Mouse (Mus musculus): ENCODE measurements around the gene Marco. TPM values are rescaled to one million over a fixed set of nuclear protein-coding genes. Genes with fewer than 3 reads are reported as not detected.

Gene Marco
- total RNA-seq (2021): under 1 TPM; 0.14 to 0.16 TPM

DNA sequence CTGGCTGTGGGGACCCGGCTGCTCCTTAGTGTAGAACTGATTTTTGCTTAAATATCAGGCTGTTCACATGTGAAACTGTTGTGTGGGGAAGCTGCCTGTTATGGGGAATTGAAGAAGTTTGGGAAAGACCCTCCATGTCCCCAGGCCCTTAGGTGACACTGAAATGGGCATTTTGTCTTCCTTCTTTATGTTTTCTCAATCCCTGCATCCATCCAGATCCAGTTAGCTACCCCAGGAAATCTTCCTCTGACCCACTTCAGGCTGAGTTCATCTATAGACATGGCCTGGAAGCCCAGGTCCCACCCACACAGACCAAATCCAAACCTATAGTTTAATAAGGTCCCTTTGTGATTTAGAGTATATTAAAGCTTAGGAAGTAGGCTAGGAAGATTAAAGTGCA is at the start of gene Marco:
Marco (minus strand) TSS at position 101 of the 400 bp plus-strand sequence.
- DNase-seq: no peak
- intact Hi-C loops (cut with DNase I): no loop called here

DNA sequence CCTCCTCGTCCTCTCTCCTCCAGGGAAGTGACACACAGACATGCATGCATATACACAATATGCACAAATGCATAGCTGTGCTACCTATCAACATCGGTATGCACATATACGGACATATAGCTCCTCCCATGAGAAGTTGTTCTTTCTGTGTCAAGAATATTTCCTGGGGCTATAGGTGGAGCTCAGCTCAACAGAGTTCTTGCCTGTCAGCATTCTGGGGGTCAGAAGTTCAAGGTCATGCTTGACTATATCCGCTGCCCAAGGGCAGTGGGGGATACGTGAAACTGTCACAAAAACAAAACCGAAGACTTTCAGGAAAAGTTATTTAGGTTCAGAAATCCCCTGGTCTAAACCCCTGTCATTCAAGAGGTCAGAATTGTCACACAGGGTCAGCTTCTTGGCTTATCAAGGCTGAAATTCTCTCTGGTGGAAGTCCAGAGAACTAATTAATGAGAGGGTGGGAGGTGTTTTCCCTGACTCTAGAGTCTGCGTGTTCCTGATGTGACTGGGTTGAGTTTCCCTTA is 34.7 kb upstream of the Marco start:
- intact Hi-C loops (cut with DNase I): no loop called here
- DNase-seq: no peak

DNA sequence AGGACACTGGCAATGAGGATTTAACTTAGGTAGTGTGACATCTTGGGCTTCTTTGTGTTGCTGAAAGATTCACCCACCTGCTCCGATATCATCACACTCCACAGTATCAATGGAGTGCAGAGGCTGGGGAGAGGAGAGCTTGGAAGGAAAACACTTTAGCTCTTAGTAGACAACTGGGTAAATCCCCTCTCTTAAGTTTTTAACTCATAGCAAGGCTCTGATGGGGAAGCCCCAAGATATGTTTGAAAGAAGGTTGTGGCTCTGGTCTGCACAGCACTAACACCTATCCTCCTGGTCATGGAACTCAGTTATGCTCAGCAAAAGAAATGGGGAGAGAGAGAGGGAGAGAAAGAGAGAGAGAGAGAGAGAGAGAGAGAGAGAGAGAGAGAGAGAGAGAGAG is 32.2 kb upstream of the Marco start:
- intact Hi-C loops (cut with DNase I): no loop called here
- no peak for DNase-seq

DNA sequence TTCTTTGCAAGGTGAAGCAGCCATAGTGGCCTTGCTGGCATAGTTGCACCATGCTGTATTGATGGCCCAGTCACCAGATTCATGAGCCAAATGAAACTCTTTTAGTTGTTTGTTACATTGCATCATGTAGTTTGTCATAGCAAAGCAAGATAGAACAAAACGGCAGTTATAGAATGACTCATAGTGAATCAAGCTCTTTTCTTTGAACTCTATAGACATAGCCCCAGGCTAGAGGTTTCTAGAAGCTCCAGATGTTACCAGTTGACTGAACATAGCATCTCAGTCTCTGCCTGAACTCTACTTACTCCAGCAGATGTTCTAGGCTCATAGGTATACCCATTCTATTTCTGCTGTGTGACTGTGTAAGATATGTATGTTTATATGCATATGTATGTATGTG is 31.1 kb upstream of the Marco start:
- DNase-seq: no peak
- intact Hi-C loops (cut with DNase I): no loop called here

DNA sequence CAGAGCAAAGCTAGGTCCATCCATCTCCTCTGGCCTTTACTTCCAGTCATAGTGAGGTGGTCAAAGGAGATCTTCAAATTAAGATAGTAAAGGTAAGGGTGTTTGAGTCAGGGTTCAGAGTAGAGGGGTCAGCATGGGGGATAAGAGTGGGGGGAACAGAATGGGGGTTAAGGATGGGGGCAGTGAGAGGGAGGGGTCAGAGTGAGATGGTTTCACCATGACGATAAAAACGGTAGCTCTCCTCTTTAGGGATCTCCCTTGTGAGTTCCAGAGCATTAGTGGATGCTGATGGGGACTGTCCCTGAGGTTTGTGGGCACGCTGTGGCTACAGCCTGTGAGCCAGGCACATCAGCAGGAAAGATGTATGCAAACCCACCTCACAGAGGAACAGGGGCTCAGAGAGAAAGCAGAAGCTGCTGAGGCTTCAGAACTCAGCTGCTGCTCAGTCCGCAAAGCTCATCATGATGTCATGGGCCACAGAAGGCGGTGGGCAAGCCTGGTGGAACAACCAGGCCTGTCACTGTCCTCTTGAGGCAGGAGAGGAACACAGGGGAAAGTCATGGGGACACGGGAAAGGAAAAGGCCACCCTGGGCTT is 27.6 kb upstream of the Marco start:
- intact Hi-C loops (cut with DNase I): no loop called here
- DNase-seq: no peak

DNA sequence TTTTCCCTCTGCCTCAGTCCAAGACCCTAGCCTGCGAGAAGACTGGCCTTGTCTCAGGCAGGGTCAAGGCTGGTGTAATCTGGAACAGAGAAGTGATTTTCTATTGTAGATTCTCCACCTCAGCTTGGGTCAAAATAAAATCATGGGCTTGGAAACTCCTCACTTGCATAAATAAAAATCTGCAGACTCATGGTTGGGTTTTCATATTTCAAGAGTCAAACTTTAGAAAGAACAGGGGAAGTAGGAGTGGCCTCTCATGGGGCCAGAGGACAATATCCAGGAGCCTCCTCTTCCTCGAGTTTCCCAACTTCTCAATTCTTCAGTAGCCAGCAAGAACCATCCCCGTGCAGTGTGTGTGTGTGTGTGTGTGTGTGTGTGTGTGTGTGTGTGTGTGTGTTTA is 26.9 kb upstream of the Marco start:
- intact Hi-C loops (cut with DNase I): no loop called here
- no peak for DNase-seq

DNA sequence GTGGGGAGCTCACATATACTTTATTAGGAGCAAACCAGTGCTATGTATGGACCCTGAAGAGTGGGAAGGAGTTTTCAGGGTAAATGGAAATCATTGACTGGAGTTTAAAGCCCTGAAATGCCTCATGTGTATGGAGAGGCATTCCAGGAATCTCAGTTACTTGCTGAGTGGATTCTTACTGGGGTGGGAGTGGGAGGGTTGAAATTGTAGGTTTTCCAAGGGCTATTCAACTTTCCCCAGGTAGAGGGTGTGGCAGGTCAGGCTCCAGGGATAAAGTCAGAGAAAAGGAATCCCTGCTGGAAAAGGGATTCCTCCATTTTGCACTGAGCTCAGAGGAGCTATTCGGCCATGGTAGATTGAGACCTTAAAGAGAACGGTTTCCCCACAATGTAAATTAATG is 25.1 kb upstream of the Marco start:
- intact Hi-C loops (cut with DNase I): no loop called here
- DNase-seq: no peak

DNA sequence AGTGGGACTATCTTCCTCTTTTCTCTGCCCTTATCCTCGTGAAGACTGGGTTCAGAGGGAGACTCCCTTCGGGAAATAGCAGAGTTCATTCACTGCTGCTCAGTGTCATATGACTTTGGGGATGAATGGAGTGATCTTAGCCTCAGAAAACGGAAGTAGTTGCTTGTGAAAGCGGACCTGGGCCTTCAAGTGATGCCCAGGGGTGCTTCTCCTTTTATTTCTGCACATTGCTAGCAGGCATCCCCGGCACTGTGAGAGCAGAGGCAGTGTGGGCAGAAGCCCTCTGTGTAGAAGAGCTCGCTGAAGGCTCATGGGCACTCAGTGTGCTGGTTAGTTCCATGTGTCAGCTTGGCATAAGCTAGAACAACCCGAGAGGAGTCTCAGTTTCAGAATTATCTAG is 12.8 kb upstream of the Marco start:
- intact Hi-C loops (cut with DNase I): no loop called here

DNA sequence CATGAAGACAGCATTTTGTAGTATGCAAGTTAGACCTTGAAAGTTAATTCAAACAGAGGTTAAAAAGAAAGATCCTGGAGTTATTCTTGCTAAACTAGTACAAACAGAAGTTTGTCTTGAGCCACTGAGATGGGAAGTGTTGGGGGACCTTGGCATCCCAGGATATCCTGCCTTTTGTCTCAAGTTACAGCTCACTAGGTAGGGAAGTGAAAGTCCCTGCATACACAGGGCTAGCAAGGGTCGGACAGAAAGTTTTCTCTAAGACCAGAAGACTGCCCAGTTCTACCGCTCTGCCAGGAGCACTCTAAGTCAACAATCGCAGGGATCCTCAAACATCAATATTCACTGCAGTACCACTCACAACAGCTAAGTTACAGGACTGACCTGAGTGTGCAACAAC is 5.5 kb upstream of the Marco start:
- no peak for DNase-seq
- intact Hi-C loops (cut with DNase I): no loop called here

More for the DNA sequence above, 12.8 kb upstream of the Marco start:
- no peak for DNase-seq

DNA sequence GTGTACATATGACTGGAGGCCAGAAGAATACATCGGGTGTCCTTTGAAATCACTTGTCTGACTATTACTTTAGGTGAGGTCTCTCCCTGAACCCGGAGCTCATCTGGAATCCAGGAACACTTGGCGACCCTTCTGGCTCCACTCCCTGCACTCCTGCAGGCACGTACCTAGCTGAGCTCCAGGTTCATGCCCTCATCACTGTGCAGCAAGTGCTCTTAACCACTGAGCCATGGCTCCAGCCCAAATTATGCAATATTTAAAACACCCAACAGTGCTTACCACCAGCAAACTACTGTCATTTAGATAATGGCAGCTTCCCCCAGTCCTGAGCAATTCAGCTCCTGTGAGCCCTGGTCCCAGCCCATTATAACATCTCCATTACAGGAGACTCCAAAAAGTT is 4.2 kb upstream of the Marco start:
- DNase-seq: no peak
- intact Hi-C loops (cut with DNase I): no loop called here

DNA sequence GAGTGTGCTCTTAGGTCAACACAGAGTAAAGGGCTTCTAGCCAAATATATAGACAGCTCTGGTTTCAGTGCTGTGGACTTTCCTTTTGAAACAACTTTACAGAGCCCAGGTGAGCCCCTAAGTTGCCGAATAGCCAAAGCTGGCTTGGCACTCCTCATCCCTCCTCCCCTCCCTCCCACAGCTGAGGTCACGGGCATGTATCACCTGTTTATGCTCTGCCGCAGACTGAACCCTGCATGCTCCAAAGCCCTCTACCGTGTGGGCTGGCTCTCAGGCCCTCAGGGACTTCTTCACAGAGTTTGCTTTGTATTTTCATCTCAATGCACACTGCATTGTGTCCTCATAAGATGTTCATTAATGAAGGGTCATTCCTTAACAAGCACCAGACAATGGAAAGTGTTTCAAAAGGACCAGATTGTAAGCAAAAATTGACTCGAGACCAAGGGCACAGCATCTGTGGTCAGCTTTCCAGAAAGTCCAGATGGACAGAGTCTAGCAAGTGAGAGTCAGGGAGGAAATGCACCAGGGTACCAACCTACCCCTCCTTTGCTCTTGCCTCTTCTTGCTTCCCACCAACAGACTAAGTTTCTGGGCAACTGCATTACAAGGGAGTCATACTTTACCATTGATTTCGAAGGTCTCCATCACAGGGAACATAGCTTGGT is 646 bp downstream of the Marco start:
- no peak for DNase-seq

DNA sequence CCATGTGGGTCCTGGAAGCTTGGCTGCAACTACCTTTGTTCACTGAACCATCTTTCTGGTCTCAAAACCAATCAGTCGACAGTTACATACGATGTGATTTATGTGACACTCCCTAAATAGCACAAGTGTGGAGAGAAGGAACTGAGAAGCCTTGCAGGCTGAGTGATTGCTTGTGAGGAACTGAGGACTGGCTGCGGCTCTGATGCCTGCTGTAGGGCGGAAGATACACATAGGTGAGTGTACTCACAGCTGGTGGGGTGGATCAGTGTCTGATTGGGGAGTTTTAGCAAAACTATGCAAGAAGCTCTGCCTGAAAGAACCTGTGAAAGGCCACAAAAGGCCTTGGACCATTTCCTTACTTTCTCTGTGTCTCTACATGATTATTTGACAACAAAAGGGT is 3.3 kb downstream of the Marco start:
- intact Hi-C loops (cut with DNase I): no loop called here
- DNase-seq: no peak

More for the DNA sequence above, 646 bp downstream of the Marco start:
- intact Hi-C loops (cut with DNase I): no loop called here

DNA sequence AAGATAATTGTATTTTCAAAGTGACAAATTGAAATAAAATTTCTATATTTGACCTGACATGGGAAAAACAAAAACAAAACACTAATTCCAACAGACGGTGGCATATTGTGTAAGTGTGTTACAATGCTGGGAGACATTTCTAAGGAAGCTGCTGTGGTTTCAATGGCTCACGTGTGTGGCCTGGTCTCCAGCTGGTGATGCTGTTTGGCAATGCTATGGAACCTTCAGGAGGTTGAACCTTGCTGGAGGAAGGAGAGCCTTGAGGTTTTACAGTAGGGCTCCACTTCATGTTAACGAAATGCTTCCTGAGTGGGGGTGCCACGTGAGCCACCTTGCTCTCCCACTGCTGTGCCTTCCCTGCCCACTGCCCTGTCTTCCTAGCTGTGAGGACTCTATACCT is 6.8 kb downstream of the Marco start:
- intact Hi-C loops (cut with DNase I): no loop called here
- DNase-seq: no peak

DNA sequence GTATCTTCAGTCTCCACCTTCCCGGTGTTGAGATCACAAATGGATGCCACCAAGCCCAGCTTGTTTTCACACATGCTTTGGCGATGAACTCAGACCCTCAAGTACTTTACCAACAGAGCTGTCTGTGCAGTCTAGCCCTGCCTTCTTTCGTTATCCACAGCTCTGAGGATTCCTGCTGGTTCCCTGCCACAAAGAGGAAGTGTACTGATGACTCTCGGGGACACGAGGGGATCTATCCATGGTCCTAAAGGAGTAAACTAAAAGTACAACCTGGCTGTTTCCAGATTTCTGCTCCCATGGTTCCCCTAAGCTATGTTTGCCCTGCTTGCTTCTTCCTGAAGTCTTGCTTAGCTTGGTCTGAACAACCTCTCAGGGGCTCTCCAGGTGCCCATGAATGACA is 23.9 kb downstream of the Marco start:
- intact Hi-C loops (cut with DNase I): no loop called here
- no peak for DNase-seq

DNA sequence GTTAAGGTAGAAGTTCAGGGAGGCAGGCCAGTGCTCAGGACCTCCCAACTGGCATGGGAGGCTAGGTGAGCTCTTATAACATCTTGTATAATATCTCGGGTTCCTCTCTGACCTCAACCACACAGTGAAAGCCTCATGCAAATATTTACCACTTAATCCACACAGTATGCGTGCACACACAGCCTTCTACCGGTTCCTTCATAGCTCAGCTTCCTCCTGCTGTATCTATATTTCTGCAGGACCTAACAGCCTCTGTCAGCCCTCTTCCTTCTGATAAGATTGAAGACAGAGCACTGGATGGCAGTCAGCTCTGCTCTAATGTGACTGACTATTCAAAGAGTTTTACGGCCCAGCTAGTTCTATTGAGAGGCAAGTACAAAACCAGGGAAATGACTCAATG is 30.0 kb downstream of the Marco start:
- no peak for DNase-seq
- intact Hi-C loops (cut with DNase I): no loop called here

DNA sequence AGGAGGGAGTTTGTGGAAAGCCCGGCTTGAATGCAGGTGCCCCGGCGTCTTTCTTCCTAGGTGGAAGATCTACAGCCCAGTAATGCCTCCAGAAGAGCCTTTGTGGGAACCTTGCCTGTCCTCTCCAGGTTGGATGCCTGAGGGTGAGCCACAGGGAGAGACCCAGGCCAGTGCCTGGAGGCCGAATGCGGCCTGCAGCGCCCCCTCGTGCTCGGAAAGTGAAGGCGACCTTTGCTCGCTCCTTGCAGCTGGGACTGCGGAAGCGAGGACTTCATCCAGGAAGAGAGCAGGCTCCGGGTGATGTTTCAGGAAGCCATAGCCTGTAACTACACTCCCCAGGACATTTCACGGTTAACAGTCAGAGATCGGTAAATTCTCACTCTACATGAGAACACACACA is 35.9 kb downstream of the Marco start:
- intact Hi-C loops (cut with DNase I): loop anchor here (5.0 kb wide), 2 partner anchors 272 to 297 kb away; no protein-coding TSS in a partner anchor
- DNase-seq: peak; percentile 21 to 46

DNA sequence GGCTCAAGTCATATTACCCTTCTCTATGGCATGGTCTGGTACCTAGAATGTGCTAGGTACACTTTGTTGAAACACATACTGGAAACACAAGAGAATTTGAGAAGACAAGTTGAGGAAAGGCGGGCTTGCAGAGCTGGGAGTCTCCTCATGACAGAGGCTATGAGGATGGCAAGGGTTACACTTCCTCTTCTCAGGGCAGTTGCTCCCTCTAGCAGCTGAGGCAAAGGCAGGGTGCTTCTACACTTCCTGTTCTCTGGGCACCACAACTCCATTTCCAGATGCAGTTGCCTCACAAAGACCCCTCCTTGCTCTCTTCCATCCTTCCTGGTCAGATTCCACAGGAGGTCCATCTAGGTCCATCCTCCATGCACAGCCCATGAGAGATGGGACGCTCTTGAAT is 37.5 kb downstream of the Marco start:
- intact Hi-C loops (cut with DNase I): loop anchor here (5.0 kb wide), 2 partner anchors 270 to 295 kb away; no protein-coding TSS in a partner anchor
- DNase-seq: no peak

DNA sequence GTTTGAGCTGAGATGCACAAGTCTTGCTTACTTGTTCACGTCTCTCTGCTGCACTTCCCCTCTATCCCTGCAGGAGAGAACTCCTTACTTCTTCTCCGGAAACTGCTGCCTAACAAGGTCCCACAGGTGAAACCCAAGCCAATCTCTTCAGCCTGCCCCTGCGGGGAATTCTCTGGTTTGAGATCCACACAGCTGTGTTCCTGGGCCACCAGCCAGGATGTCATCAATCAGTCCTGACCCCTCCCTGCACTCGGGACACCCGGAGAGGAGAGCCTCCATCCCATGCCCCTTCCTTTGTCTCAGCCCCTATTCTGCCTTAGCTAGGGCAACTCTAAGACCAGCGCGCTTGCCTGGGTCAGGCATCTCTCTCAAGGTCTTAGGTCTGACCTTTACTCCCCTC is 38.1 kb downstream of the Marco start:
- DNase-seq: no peak
- intact Hi-C loops (cut with DNase I): loop anchor here (5.0 kb wide), 2 partner anchors 269 to 294 kb away; no protein-coding TSS in a partner anchor

DNA sequence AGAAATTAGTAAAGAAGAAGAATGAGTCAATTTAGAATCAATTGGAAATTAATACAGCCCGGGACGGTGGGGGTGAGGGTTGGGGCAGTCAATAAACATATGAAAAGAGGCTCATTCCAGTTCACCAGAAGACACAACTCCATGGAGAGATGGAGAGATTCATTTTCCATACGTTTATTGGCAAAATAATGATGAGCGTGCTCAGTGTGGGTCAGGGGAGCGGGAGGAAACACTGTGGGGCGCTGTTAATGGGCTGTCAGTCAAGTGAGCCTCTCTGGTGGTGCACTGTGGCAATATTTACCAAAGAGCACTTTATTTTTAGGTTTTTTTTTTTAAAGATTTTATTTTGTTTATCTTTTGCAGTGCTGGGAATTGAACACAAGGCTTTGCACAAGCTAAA is 45.8 kb downstream of the Marco start:
- intact Hi-C loops (cut with DNase I): no loop called here
- DNase-seq: no peak

DNA sequence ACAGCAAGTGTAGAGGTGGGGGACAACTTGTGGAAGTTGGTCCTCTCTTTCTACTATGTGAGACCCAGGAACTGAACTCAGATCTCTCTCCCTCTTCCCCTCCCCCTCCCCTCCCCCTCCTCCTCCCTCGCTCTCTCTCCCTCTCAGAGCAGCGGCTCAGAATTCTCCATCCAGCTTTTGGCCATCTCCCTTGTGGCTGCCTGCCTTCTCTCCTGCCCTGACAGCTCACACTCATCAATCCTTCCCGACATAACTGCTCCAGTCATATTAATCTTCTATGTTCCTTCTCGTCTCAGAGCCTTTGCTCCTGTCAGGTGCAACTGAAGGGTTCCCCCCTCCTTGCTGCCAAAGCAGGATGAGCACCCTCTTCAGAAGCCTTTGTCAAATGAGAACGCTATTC is 46.3 kb downstream of the Marco start:
- DNase-seq: no peak
- intact Hi-C loops (cut with DNase I): no loop called here

DNA sequence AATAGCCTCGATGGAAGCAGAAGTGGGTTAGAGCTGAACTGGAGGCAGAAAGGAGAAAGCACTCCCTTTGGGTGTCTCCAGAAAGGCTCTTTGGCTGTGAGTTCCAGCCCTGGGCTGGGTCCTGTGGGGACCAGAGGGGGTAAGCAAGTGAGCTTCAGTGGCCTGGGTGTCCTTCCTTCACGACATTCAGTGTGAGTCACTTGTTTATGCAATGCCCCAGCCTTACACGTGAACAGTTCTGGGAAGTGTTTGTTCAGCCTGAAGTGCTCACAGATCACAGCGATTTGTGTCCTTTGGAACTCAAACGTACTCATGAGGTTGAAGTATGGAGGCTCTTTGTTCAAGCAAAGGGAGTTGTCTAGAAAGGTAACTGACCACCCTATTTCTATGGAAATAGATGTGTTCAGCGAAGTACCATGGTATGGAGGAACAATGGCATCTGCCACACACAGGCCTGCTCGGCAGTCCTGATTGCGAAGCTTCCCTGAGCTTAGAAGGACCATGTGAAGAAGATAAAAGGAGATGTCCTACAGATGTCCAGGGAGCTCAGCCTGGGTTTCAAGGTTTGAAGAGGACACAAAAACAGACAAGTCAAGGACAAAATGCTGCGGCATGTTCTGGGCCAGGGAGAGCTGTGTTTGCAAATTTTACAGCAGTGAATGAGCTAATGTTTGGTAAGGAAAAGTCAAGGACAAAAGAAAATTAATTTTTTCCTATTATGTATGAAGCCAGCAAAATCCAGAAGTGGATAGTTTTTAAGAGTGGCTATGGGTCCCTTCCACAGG is 53.1 kb downstream of the Marco start:
- intact Hi-C loops (cut with DNase I): no loop called here
- DNase-seq: no peak

DNA sequence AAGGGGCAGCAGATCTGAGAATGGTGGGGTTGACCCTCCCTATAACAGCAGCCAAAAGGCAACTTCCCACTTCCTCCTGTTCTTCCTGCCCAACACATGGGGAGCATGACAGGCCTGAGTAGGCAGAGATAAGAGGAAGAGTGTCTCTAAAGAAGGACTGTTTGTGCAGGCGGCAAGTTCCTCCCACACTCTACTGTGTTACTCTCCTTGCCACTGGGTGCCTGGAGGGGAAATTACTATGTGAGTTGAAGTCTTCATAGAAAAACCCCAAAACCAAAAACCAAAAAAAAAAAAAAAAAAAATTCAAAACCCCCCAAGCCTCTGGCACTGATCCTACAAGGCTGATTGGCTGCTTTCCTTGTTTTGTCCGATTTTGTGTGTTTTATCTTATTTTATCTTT is 55.2 kb downstream of the Marco start:
- no peak for DNase-seq
- intact Hi-C loops (cut with DNase I): no loop called here
